Mouse (Mus musculus) forebrain, embryonic 15.5 days (tissue): Measurements from ENCODE around the gene Nmd3. TPM values are rescaled to one million over a fixed set of nuclear protein-coding genes. Genes with fewer than 3 reads are reported as not detected.
A peak's percentile ranks its signal among the peaks of the same experiment; 100 is the strongest.

ENCODE experiments used
- ATAC-seq: fragments of 200-750 bp; cut with Nextera tagmentation; replicated peaks from 2 replicates; pipeline ENCODE4 v1.8.0; 2017; ENCODE audit warnings: mild to moderate bottlenecking, moderate TSS enrichment, moderate library complexity
- H3K27ac ChIP-seq: fragments of 300-500 bp; sonication (generic); replicated peaks from 2 replicates; pipeline ENCODE4 v1.5.1; 2015; ENCODE audit warnings: mild to moderate bottlenecking, inconsistent platforms
- H3K27me3 ChIP-seq: fragments of 300-500 bp; sonication (generic); 2 replicates; pipeline ENCODE4 v1.6.1; 2015; ENCODE audit warnings: inconsistent platforms
- H3K36me3 ChIP-seq: fragments of 300-500 bp; sonication (generic); 2 replicates; pipeline ENCODE4 v1.6.1; 2015; ENCODE audit warnings: mild to moderate bottlenecking, inconsistent platforms
- H3K4me1 ChIP-seq: fragments of 300-500 bp; sonication (generic); 2 replicates; pipeline ENCODE4 v1.6.1; 2015; ENCODE audit warnings: inconsistent platforms
- H3K4me2 ChIP-seq: fragments of 300-500 bp; sonication (generic); replicated peaks from 2 replicates; pipeline ENCODE4 v1.6.1; 2015; ENCODE audit warnings: mild to moderate bottlenecking, inconsistent platforms
- H3K4me3 ChIP-seq: fragments of 300-500 bp; sonication (generic); 2 replicates; pipeline ENCODE4 v1.5.1; 2015; ENCODE audit warnings: mild to moderate bottlenecking, inconsistent platforms
- H3K9ac ChIP-seq: fragments of 300-500 bp; sonication (generic); replicated peaks from 2 replicates; pipeline ENCODE4 v1.6.1; 2015; ENCODE audit warnings: mild to moderate bottlenecking, inconsistent platforms
- H3K9me3 ChIP-seq: fragments of 300-500 bp; sonication (generic); 2 replicates; pipeline ENCODE4 v1.6.1; 2016; ENCODE audit warnings: inconsistent platforms
- WGBS: fragments of 180-500 bp; shearing (Covaris S2); methylation state at CpG from one replicate; pipeline ENCODE4 v1.1.7; 2015; ENCODE audit warnings: mixed read lengths; 5-methylcytosine and 5-hydroxymethylcytosine counted together
- polyA plus RNA-seq: library from polyadenylated mRNA; unstranded; fragments of >200 nt; fragmentation: Nextera tagmentation; extraction: Ambion mirVana; gene quantifications from 2 replicates; pipeline ENCODE4 v1.2.1, GENCODE M21; 2015

Gene Nmd3
- polyA plus RNA-seq, 1 experiment from 2014 or later: 111 TPM

- H3K27ac ChIP-seq: peak overlapping the region; percentile 76
- peak; percentile 79 for ATAC-seq
- under 1% methylated on average over 58 of the region's 58 CpGs for WGBS
- 0 out of 2 replicates have a peak, but pooled peaks cover 3% of the 10 kb centered on the region for H3K27me3 ChIP-seq
- no peaks in the 10 kb centered on the region for H3K9me3 ChIP-seq
- H3K4me1 ChIP-seq: peaks cover 23% of the 10 kb centered on the region
- H3K4me2 ChIP-seq: peak overlapping the region; percentile 86
- H3K4me3 ChIP-seq: peak overlapping the region; percentile 72
- H3K36me3 ChIP-seq: peaks cover 3% of the 10 kb centered on the region; the same call in 1 of the 2 replicates
- peak overlapping the region; percentile 85 for H3K9ac ChIP-seq
Measured at GRCm38 (mm10) chr3:69722187-69722867, 542 bp downstream of the Nmd3 start.

- ATAC-seq: no peak
- no peak overlapping the region for H3K27ac ChIP-seq
- 15% methylated on average over 7 of the region's 7 CpGs for WGBS
- peak overlapping the region; percentile 86 for H3K4me2 ChIP-seq
- H3K9ac ChIP-seq: peak overlapping the region; percentile 85
- peak overlapping the region; percentile 72 for H3K4me3 ChIP-seq
- no peaks in the 10 kb centered on the region for H3K9me3 ChIP-seq
- H3K4me1 ChIP-seq: peaks cover 23% of the 10 kb centered on the region
- H3K27me3 ChIP-seq: 0 out of 2 replicates have a peak, but pooled peaks cover 3% of the 10 kb centered on the region
- peaks cover 3% of the 10 kb centered on the region; the same call in 1 of the 2 replicates for H3K36me3 ChIP-seq
Measured at GRCm38 (mm10) chr3:69723161-69723560, 1.4 kb downstream of the Nmd3 start.

GRCm38 (mm10) chr3:69730930-69731329, 9.1 kb downstream of the Nmd3 start:
- Histone ChIP-seq H3K4me1 (no peaks in the 10 kb centered on the region), H3K4me2 (no peak overlapping the region), H3K4me3 (no peak overlapping the region), H3K27me3 (no peaks in the 10 kb centered on the region), H3K9ac (no peak overlapping the region), H3K27ac (no peak overlapping the region), H3K9me3 (no peaks in the 10 kb centered on the region), H3K36me3 (peaks cover 37% of the 10 kb centered on the region)
- no peak for ATAC-seq

GRCm38 (mm10) chr3:69733939-69734338, 12.2 kb downstream of the Nmd3 start:
- 91% methylated on average over 2 of the region's 2 CpGs for WGBS
- H3K36me3 ChIP-seq: peaks cover 45% of the 10 kb centered on the region
- H3K4me1 ChIP-seq: no peaks in the 10 kb centered on the region

GRCm38 (mm10) chr3:69755192-69755591, 33.4 kb downstream of the Nmd3 start:
- Histone ChIP-seq H3K4me2 (no peak overlapping the region), H3K9ac (no peak overlapping the region), H3K27me3 (no peaks in the 10 kb centered on the region), H3K9me3 (no peaks in the 10 kb centered on the region), H3K27ac (no peak overlapping the region), H3K36me3 (peaks cover 37% of the 10 kb centered on the region), H3K4me1 (no peaks in the 10 kb centered on the region), H3K4me3 (no peak overlapping the region)
- 79% methylated on average over 3 of the region's 3 CpGs for WGBS
- ATAC-seq: no peak

More at GRCm38 (mm10) chr3:69733939-69734338, 12.2 kb downstream of the Nmd3 start:
- no peak overlapping the region for H3K9ac ChIP-seq
- no peak overlapping the region for H3K4me2 ChIP-seq
- no peak overlapping the region for H3K4me3 ChIP-seq
- no peak for ATAC-seq
- no peaks in the 10 kb centered on the region for H3K9me3 ChIP-seq
- no peaks in the 10 kb centered on the region for H3K27me3 ChIP-seq
- H3K27ac ChIP-seq: no peak overlapping the region

- WGBS: 89% methylated on average over 3 of the region's 3 CpGs
- Histone ChIP-seq H3K36me3 (peaks cover 29% of the 10 kb centered on the region), H3K9ac (no peak overlapping the region), H3K4me2 (no peak overlapping the region), H3K4me3 (no peak overlapping the region), H3K9me3 (no peaks in the 10 kb centered on the region), H3K4me1 (no peaks in the 10 kb centered on the region), H3K27me3 (no peaks in the 10 kb centered on the region), H3K27ac (no peak overlapping the region)
- ATAC-seq: no peak
Measured at GRCm38 (mm10) chr3:69755968-69756367, 34.2 kb downstream of the Nmd3 start.

GRCm38 (mm10) chr3:69756499-69756898, 34.7 kb downstream of the Nmd3 start:
- Histone ChIP-seq H3K9me3 (no peaks in the 10 kb centered on the region), H3K4me2 (no peak overlapping the region), H3K27ac (no peak overlapping the region), H3K27me3 (no peaks in the 10 kb centered on the region), H3K4me3 (no peak overlapping the region), H3K4me1 (no peaks in the 10 kb centered on the region), H3K36me3 (peaks cover 24% of the 10 kb centered on the region), H3K9ac (no peak overlapping the region)
- WGBS: 24% methylated on average over 7 of the region's 7 CpGs
- peak; percentile 46; the same call in 1 of the 2 replicates for ATAC-seq

GRCm38 (mm10) chr3:69757456-69757855, 35.7 kb downstream of the Nmd3 start:
- Histone ChIP-seq H3K4me1 (no peaks in the 10 kb centered on the region), H3K36me3 (peaks cover 17% of the 10 kb centered on the region), H3K4me3 (no peak overlapping the region), H3K9ac (no peak overlapping the region), H3K27me3 (no peaks in the 10 kb centered on the region), H3K27ac (no peak overlapping the region), H3K4me2 (no peak overlapping the region), H3K9me3 (no peaks in the 10 kb centered on the region)
- no peak for ATAC-seq
- WGBS: 93% methylated on average over 1 of the region's 1 CpGs

GRCm38 (mm10) chr3:69760081-69760480, 38.3 kb downstream of the Nmd3 start:
- Histone ChIP-seq H3K36me3 (peaks cover 5% of the 10 kb centered on the region; the same call in 1 of the 2 replicates), H3K4me3 (no peak overlapping the region), H3K4me2 (no peak overlapping the region), H3K9me3 (no peaks in the 10 kb centered on the region), H3K27ac (no peak overlapping the region), H3K27me3 (no peaks in the 10 kb centered on the region), H3K4me1 (no peaks in the 10 kb centered on the region), H3K9ac (no peak overlapping the region)
- no peak for ATAC-seq
- WGBS: 94% methylated on average over 6 of the region's 6 CpGs

GRCm38 (mm10) chr3:69761195-69761594, 39.4 kb downstream of the Nmd3 start:
- no peak overlapping the region for H3K27ac ChIP-seq
- H3K9ac ChIP-seq: no peak overlapping the region
- no peak overlapping the region for H3K4me3 ChIP-seq
- no peaks in the 10 kb centered on the region for H3K9me3 ChIP-seq
- WGBS: 89% methylated on average over 4 of the region's 4 CpGs
- peaks cover 9% of the 10 kb centered on the region for H3K36me3 ChIP-seq
- ATAC-seq: no peak
- no peaks in the 10 kb centered on the region for H3K4me1 ChIP-seq
- H3K27me3 ChIP-seq: no peaks in the 10 kb centered on the region
- H3K4me2 ChIP-seq: no peak overlapping the region

- Histone ChIP-seq H3K4me2 (no peak overlapping the region), H3K27me3 (no peaks in the 10 kb centered on the region), H3K27ac (no peak overlapping the region), H3K4me3 (no peak overlapping the region), H3K9me3 (no peaks in the 10 kb centered on the region), H3K4me1 (no peaks in the 10 kb centered on the region), H3K36me3 (peaks cover 14% of the 10 kb centered on the region), H3K9ac (no peak overlapping the region)
- WGBS: 86% methylated on average over 6 of the region's 6 CpGs
- no peak for ATAC-seq
Measured at GRCm38 (mm10) chr3:69762838-69763368, 41.1 kb downstream of the Nmd3 start.

GRCm38 (mm10) chr3:69763630-69764565, 42.1 kb downstream of the Nmd3 start:
- ATAC-seq: no peak
- 93% methylated on average over 21 of the region's 21 CpGs for WGBS

More at GRCm38 (mm10) chr3:69763630-69764565, 42.1 kb downstream of the Nmd3 start:
- no peak overlapping the region for H3K9ac ChIP-seq
- no peak overlapping the region for H3K4me3 ChIP-seq
- H3K9me3 ChIP-seq: no peaks in the 10 kb centered on the region
- peaks cover 11% of the 10 kb centered on the region for H3K36me3 ChIP-seq
- no peaks in the 10 kb centered on the region for H3K27me3 ChIP-seq
- no peak overlapping the region for H3K4me2 ChIP-seq
- H3K4me1 ChIP-seq: no peaks in the 10 kb centered on the region
- H3K27ac ChIP-seq: no peak overlapping the region
